Mouse (Mus musculus) cerebellum, postnatal 10 days (tissue): Measurements from ENCODE around the gene Evl.
"Not testable (repeated sequence)": the region's sequence is repeated elsewhere in the genome, so short reads cannot be mapped to it uniquely, and the experiment has no call there.

Experiments
- DNase-seq, 2 experiments: peaks; one replicate each; pipeline ENCODE4 v3.0.0; 2021; ENCODE audit warnings: mixed read lengths in 2 of 2

The Evl gene

DNA sequence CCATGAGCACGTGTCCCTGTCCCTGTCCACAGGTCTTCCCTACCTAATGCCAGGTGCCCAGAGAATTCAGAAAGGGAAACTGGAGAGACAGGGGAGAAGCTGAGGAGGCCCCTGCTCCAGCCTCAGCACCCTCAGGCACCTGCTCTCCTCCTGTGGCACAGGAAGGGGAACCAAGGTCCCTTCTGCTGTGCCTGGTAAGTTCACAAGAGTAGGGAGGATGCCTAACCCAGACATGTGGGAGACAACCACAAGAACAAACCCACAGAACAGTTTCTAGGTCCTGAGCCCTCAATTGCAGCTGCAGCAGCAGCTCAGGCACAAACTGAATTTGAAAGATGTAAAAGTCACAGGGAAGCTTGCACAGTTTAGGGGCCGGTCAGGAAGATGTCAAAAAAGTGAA is 146.7 kb downstream of the Evl start:
- DNase-seq = no peak

DNA sequence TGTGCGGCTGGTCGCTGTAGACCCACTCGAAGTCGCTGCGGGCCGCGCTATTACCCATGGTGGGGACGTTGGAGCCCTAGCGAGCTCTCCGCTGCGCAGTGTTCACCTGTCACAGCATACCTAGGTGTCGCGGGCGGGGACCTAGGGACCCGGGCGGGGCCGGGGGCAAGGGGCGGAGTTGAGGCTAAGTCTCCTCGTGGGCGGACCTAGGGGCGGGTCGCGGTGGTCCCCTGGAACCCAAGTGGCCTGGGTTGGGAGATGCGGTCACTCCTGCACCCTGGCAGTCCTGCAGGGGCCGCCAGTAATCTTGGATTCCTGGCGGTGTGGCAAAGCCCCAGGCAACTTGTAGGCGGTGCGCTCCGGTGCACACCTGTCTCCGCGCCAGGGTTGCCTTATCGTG is 147.7 kb downstream of the Evl start, which contains the start of gene Degs2:
TSS of gene Degs2 (minus strand) at position 131 of the 400 bp plus-strand sequence.
- DNase-seq = peak in 1 of 2 experiments; percentile 43

DNA sequence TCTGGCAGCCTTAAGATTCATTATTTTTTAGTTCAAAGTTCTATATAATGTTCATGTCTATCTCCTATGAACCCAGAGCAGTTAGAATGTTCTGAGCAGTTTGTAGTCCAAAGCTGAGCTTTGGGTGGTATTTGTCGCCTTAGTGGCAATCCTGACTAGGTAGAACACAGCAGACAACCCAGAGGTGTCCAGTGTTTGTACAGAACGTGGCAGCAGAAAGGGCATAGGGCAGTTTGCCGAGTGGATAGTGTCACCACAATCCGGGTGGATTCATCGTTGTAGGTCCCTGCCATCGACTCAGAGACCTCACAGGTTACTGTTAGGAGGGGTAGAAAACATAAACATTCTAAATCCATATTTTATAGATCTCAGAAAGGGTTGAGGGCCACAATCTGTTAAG is 151.0 kb downstream of the Evl start:
- DNase-seq = no peak

DNA sequence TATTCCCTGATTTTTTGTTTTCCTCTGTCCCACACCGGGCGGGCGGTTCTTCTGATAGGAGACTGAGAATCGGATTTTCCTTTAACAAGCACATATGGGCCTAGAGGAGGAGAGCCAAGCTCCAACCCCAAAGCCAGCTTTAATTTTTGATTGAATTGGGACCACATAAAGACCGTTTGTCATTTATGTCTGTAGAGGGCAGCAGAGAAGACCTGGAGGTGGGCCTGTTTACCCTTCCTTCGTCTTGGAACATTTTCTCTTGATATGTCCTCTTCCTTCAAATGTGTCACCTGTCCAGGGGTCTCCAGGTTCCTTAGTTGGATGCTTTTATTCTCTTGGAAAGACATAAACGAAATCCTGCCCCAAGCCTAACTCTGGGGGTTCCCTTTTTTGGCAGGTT is 151.6 kb downstream of the Evl start:
- DNase-seq = peak; percentile 38 to 61

DNA sequence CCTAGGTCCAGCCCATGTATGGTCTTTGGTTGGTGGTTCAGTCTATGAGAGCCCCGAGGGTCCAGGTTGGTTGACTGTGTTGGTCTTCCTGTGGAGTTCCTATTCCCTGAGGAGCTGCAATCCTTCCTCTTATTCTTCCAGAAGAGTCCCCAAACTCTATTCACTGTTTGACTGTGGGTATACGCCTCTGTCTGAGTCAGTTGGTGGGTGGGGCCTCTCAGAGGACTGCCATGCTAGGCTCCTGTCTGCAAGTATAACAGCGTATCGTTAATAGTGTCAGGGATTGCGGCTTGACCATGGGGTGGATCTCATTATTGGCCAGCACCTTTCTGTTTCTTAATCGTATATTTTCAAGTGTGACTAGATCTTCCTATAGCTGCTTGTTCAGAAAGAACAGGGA is 154.9 kb downstream of the Evl start:
- no peak for DNase-seq

DNA sequence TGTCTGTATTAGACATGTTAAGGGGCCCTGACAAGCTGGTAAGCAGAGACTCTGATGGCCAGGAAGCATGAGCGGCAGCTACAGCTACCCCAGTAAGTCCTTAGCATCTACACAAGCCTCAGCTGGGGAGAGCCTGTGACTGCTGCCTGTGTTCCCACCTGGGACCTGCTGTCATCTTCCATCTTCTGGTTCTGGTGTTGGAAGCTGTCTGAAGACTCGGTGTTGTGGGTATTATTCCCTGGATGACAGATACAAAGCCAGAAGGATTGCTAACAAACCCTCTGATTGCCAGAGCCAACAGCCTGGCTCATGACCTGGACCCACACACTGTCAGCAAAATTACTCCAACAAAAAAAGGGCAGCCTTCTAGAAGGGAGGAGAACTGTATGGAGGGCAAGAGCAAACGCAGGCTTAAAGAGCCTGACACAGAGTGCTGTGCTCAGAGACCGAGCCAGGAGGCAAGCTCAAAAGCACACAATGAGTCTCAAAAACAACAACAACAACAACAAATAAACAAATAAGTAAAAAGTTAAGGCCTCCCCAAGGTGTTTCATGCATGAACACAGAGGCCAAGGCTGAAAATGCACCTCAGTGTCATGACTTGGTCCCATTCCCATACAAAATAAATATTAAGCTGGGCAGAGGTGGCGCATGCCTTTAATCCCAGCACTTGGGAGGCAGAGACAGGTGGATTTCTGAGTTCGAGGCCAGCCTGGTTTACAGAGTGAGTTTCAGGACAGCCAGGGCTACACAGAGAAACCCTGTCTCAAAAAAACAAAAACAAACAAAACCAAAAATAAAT is 155.6 kb downstream of the Evl start:
- DNase-seq = no peak

DNA sequence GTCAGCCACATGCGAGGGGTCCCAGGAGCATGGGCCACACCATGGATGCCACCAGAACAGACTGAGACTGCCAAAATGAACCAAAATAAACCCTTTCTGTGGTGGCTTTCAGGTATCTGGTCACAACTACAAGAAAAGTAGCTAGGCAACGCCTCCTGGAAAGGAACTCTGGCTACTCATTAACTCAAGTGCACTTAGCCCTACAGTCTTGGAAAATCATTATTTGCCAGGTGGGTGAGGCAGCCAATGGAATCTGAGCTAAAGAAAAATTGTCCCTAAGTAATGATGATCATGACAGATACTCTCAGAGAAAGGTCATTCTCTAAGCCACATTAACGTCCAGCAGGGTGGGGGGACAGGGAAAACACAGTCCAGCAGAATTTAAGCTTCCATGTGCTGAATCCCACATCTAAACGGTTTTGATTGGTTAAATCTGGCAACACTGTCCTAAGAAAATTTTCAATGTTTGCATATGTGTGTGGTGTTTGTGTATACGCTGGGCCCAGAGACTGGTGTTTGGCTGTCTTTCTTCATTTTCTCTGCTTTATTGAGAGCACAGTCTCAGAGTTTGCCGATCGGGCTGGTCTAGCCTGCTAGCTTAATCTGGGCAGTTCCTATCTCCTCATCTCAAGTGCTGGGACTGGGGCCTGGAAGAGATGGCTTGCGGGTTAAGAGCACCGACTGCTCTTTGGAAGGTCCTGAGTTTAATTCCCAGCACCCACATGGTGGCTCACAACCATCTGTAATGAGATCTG is 156.5 kb downstream of the Evl start:
- DNase-seq = no peak

DNA sequence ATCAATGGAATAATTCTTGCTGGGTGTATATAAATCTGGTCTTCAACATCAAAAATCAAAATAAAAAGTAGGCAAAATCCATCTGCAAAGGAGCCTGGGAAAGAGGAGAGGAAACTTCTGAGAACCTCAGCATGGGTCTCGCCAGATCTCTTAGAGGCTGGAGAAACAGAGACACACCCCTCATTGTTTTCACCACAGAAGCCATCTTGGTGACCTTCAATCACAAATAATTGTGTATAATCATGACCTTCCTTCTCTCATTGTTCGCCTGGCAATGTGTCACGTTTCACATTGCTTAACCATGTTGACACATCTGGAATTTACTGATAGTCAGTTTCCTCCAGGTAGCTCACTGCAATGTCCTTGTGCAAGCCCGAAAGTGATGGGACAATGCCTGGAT is 158.0 kb downstream of the Evl start:
- DNase-seq = no peak

DNA sequence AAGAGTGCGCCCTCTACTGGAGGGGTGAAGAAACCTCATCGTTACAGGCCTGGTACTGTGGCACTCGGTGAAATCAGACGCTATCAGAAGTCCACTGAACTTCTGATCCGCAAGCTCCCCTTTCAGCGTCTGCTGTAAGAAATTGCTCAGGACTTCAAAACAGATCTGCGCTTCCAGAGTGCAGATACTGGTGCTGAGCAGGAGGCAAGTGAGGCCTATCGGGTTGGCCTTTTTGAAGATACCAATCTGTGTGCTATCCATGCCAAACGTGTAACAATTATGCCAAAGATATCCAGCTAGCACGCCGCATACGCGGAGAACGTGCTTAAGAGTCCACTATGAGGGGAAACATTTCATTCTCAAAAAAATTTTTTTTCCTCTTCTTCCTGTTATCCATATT is 159.5 kb downstream of the Evl start:
- not testable (repeated sequence) for DNase-seq

DNA sequence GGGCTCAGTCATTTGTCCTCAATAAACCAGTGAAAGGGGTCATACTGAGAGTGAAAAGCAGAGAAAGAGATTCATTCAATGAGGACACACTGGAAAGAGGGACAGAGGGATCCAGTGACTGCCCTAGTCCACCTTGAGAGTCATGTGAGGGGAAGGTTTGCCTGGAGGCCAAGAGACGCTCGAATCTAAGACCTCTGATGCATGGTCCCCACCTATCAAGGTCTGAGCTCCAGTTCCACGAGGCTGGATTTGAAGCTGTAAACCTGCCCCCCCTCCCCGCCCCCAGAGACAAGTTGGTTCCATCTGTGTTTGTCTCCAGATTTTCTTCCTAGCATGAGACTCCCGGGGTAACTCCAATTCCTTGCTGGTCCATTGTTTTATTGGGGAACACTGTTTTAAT is 161.3 kb downstream of the Evl start:
- no peak for DNase-seq

DNA sequence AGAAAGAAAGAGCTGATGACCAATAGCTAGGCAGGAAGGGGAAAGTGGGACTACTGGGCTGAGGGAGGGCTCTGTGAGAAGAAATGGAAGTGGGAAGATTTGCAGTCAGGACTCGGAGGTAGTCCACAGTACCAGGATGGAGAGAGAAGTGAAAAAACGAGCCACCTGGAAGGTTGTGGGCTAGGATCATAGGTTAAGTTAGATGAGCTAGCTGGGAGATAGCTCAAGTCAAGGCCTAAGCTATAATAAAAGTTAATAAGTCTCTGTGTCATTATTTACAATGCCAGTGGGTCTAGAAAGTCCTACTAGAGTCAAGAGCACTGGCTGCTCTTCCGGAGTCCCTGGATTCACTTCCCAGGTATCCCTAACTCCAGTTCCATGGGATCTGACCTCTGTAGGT is 164.0 kb downstream of the Evl start:
- DNase-seq = no peak

DNA sequence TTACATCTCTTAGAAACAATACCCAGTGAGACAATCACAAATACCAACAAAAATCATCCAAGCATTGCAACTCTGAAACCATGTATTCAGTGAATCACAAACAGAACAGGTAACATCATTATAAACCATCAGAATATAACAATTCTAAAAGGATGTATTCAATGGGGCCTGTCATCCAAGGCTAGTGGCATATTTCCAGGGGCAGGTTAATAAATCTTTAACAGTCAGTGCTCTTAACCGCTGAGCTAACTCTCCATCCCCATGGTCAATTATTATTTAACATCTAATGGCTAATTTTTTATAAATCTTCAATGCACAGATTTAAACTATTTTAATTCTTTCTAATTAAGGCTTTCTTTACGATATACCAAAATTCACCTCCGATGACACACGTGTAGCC is 167.9 kb downstream of the Evl start:
- DNase-seq = no peak

DNA sequence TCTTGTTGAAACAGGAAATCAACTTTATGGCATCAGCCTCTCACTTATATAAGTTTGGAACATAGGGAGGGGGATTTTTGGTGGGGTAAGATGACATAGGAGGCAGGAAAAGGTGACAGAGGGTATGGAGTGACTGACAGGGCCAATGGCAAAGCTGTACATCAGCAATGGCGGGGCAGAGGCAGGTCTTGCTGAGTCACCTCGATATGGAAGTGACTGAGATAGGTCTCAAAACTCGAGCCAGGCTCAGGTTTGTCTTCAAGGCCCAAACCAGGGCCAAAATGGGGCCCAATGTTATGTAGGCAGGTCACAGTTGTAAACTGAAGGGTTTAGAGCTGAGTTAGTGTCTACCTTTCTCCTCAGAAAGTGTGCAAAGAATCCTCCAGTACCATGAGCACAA is 169.3 kb downstream of the Evl start:
- no peak for DNase-seq

DNA sequence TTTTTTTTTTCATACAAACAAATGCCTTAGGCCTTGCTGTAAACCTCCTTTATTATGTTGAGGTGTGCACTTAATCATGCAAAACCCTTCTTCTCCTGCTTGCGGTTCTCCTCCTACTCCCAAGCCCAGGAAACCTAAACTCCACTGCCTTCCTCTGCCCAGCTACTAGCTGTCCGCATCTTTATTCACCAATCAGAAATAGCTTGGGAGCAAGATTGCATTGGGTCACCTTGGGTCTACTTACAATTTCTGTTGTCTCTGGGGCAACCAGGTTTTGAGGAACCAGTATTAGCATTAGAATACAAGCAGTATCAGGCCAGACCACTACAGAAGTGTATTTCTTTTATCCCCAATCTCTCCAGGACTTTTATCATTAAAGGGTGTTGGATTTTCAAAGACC is 179.9 kb downstream of the Evl start:
- DNase-seq = no peak

DNA sequence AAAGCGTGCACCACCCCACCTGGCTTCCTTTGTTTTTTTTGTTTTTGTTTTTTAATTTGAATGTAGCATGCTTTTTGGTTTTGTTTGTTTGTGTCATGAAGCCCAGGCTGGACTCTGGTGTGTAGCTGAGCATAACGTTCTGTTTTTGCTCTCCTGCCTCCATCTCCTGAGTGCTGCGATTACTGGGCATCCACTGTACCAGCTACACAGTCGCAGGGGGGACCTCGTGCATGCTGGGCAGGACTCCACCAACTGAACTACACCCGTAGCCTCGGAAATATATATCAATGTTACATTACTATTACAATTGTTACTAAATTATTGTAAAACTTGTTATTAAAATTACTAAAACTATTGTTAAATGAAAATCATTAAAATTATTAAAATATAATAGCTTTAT is 183.3 kb downstream of the Evl start:
- no peak for DNase-seq
